Mouse (Mus musculus) midbrain, embryonic 16.5 days (tissue): ENCODE results near the gene Dnajc15. TPM values are rescaled to one million over a fixed set of nuclear protein-coding genes. Genes with fewer than 3 reads are reported as not detected.

Experiments used
- ATAC-seq: fragments of 200-750 bp; cut with Nextera tagmentation; 2 replicates; pipeline ENCODE4 v1.8.0; 2017; ENCODE audit warnings: moderate TSS enrichment
- H3K27ac ChIP-seq: fragments of 300-500 bp; sonication (generic); 2 replicates; pipeline ENCODE4 v1.5.1; 2014; ENCODE audit warnings: mild to moderate bottlenecking, low read length, mixed read lengths
- H3K27me3 ChIP-seq: fragments of 300-500 bp; sonication (generic); 2 replicates; pipeline ENCODE4 v1.6.1; 2014; ENCODE audit warnings: low read depth, low read length, mixed read lengths; ENCODE audit not compliant: control insufficient read depth, insufficient read depth
- H3K36me3 ChIP-seq: fragments of 300-500 bp; sonication (generic); 2 replicates; pipeline ENCODE4 v1.6.1; 2014; ENCODE audit warnings: mild to moderate bottlenecking, low read length, moderate library complexity, mixed read lengths; ENCODE audit not compliant: control insufficient read depth, insufficient read depth
- H3K4me1 ChIP-seq: fragments of 300-500 bp; sonication (generic); 2 replicates; pipeline ENCODE4 v1.6.1; 2014; ENCODE audit warnings: mild to moderate bottlenecking, low read length, mixed read lengths; ENCODE audit not compliant: control insufficient read depth, insufficient read depth
- H3K4me2 ChIP-seq: fragments of 300-500 bp; sonication (generic); 2 replicates; pipeline ENCODE4 v1.6.1; 2014; ENCODE audit warnings: mild to moderate bottlenecking, low read length, mixed read lengths
- H3K4me3 ChIP-seq: fragments of 300-500 bp; sonication (generic); 2 replicates; pipeline ENCODE4 v1.5.1; 2014; ENCODE audit warnings: low read depth, mild to moderate bottlenecking, low read length, moderate library complexity, mixed read lengths
- H3K9ac ChIP-seq: fragments of 300-500 bp; sonication (generic); 2 replicates; pipeline ENCODE4 v1.6.1; 2014; ENCODE audit warnings: low read depth, low read length, mixed read lengths
- H3K9me3 ChIP-seq: fragments of 300-500 bp; sonication (generic); replicated peaks from 2 replicates; pipeline ENCODE4 v1.6.1; 2014; ENCODE audit warnings: mild to moderate bottlenecking, low read length, mixed read lengths; ENCODE audit not compliant: control insufficient read depth, poor library complexity, severe bottlenecking
- WGBS: fragments of 180-500 bp; shearing (Covaris S2); extraction: QIAGEN DNeasy Blood & Tissue Kit; methylation state at CpG from one replicate; pipeline ENCODE4 v1.1.7; 2014; 5-methylcytosine and 5-hydroxymethylcytosine counted together
- polyA plus RNA-seq: library from polyadenylated mRNA; unstranded; fragments of >200 nt; fragmentation: Nextera tagmentation; extraction: Ambion mirVana; gene quantifications from 2 replicates; pipeline ENCODE4 v1.2.1, GENCODE M21; 2015

Dnajc15 gene
- polyA plus RNA-seq, 1 experiment from 2014 or later, result 90.1 TPM

DNA sequence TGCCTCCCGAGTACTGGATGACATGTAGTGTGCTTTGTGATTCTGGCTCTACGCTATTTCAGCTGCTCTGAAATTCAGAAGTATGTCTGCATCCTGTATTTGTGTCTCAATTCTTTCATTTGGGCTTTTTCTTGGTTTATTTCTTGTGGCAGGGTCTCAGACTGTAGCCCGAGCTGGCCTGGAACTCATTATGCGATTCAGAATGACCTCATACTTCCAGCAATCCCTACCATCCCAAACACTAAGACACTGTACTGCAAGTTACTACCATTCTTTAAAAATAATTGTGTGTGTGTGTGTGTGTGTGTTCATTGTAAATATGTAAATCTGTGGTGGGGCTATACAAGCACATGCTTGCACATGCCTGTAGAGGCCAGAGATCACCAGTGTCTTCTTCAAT is 78.4 kb downstream of the Dnajc15 start:
- Histone ChIP-seq H3K4me3 (no peak overlapping the region), H3K4me2 (no peak overlapping the region), H3K9me3 (no peaks in the 10 kb centered on the region), H3K9ac (no peak overlapping the region), H3K27ac (no peak overlapping the region), H3K27me3 (no peaks in the 10 kb centered on the region), H3K36me3 (no peaks in the 10 kb centered on the region), H3K4me1 (peaks cover 4% of the 10 kb centered on the region)
- WGBS, result 90% methylated on average over 4 of the region's 4 CpGs
- ATAC-seq, result no peak

DNA sequence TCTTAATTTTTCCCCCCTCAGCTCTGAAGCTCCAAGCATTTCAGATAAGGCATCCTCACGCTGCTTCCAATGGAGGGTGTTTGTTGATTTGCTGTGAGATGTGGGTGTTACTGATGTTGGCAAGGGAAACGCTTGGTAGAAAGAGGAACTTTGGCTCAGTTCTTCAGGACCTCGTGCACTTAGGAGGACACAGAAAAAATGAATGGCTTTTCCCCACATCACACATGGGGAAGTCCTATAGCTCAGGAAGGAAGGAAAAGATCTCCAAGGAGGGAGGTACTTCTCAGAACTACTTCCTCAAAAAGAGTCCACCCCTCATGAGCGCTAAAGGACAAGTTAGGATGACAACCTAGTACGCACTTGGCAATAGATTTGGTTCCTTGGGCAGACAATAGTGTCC is 79.7 kb downstream of the Dnajc15 start:
- Histone ChIP-seq H3K27ac (no peak overlapping the region), H3K4me2 (no peak overlapping the region), H3K9me3 (no peaks in the 10 kb centered on the region), H3K4me1 (no peaks in the 10 kb centered on the region), H3K36me3 (no peaks in the 10 kb centered on the region), H3K27me3 (no peaks in the 10 kb centered on the region), H3K9ac (no peak overlapping the region), H3K4me3 (no peak overlapping the region)
- ATAC-seq, result no peak
- WGBS, result 92% methylated on average over 5 of the region's 5 CpGs

DNA sequence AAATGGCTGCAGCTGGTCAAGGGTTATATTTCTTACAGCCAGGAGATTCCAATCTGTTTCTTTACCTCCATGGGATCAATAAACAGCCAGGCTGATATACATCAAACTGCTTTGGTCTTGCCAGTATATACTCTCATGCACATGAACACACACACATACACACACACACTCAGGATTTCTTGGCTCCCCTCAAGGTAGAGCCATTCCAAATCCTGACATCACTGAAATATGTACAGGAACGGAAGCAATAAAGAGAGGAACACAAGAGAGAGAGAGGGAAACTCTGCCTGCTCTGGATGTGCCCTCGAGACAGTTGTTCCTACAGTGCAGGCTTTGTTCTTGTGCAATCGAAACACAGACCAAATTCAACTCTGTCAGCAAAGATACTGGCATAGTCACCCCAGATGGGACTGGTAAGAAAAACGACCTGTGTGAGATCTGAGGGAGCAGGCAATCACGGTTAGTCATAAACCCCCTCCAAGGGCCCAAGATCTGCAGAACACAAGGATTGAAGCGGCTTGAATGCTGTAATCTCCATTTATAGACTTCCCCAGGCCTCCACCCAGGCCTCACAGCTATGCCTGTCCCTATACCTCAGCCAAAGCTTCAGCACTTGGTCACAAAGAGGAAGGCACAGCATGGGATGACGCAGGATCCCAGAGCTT is 80.5 kb downstream of the Dnajc15 start:
- ATAC-seq, result no peak
- H3K9ac ChIP-seq, result no peak overlapping the region
- no peak overlapping the region for H3K27ac ChIP-seq
- H3K4me2 ChIP-seq, result no peak overlapping the region
- 59% methylated on average over 7 of the region's 7 CpGs for WGBS
- H3K4me1 ChIP-seq, result no peaks in the 10 kb centered on the region
- H3K27me3 ChIP-seq, result no peaks in the 10 kb centered on the region
- no peaks in the 10 kb centered on the region for H3K9me3 ChIP-seq
- H3K4me3 ChIP-seq, result no peak overlapping the region
- no peaks in the 10 kb centered on the region for H3K36me3 ChIP-seq

DNA sequence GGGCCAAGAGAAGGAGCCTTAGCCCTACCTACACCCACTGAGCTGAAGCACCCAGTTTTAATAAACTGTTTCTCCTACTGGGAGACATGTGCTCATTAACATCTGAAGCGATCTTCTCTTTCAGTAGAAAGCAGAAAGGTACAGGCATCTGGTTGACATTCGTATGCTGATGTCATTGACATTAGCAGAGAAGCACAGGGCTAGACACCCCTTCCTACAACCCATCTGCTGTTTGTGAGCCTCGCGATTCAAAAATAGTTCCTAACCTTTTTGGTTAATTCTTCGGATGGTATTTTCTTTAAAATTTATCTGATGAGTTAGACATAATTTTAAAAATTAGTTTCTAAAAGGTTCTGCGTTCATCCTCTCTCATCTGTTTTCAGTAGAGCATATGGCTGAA is 81.9 kb downstream of the Dnajc15 start:
- 95% methylated on average over 6 of the region's 6 CpGs for WGBS
- Histone ChIP-seq H3K27ac (no peak overlapping the region), H3K36me3 (no peaks in the 10 kb centered on the region), H3K9ac (no peak overlapping the region), H3K4me2 (no peak overlapping the region), H3K4me1 (no peaks in the 10 kb centered on the region), H3K4me3 (no peak overlapping the region), H3K9me3 (no peaks in the 10 kb centered on the region), H3K27me3 (no peaks in the 10 kb centered on the region)
- ATAC-seq, result no peak

DNA sequence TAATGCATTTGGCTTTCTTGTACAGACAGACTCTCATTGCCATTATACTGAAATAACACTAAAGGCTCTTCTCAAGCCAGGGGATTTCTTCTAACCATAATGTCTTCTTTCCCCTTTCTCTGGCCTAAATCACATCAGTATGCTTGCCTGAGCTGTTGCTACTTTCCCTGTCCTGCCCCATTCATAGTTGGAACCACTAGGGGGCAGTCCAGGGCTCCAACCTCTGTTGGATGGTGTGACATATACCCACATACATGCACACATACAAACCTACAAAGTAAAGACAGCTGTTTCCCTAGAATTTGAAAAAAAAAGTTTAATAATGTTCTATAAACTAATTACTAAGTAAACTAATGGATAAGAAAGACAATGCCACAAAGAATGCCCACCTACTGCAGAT is 91.7 kb downstream of the Dnajc15 start:
- Histone ChIP-seq H3K4me1 (no peaks in the 10 kb centered on the region), H3K9me3 (0 out of 2 replicates have a peak, but pooled peaks cover 4% of the 10 kb centered on the region), H3K27ac (no peak overlapping the region), H3K4me3 (no peak overlapping the region), H3K4me2 (no peak overlapping the region), H3K9ac (no peak overlapping the region), H3K36me3 (no peaks in the 10 kb centered on the region), H3K27me3 (no peaks in the 10 kb centered on the region)
- no peak for ATAC-seq

DNA sequence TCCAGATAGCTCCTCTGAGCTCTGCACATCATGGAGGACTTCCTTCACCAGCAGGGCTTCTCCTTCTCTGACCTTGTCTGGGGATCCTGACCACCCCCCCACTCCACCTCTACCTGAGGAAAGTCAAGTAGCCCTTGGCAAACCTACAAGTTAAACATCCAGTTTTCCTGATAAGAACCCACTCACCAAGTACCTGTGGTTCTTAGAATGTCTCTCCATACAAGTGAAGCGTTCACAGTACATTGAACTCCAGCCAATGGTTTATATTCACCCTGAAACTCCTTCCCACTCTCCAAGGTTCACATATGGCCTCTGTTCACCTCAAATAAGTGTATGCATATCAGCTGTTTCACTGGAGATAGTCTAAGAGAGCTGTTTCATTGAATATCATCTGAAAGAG is 97.6 kb downstream of the Dnajc15 start:
- Histone ChIP-seq H3K4me2 (no peak overlapping the region), H3K9me3 (0 out of 2 replicates have a peak, but pooled peaks cover 1% of the 10 kb centered on the region), H3K27ac (no peak overlapping the region), H3K27me3 (no peaks in the 10 kb centered on the region), H3K36me3 (no peaks in the 10 kb centered on the region), H3K4me1 (peaks cover 3% of the 10 kb centered on the region; the same call in 1 of the 2 replicates), H3K9ac (no peak overlapping the region), H3K4me3 (no peak overlapping the region)
- WGBS, result 93% methylated on average over 1 of the region's 1 CpGs
- no peak for ATAC-seq

DNA sequence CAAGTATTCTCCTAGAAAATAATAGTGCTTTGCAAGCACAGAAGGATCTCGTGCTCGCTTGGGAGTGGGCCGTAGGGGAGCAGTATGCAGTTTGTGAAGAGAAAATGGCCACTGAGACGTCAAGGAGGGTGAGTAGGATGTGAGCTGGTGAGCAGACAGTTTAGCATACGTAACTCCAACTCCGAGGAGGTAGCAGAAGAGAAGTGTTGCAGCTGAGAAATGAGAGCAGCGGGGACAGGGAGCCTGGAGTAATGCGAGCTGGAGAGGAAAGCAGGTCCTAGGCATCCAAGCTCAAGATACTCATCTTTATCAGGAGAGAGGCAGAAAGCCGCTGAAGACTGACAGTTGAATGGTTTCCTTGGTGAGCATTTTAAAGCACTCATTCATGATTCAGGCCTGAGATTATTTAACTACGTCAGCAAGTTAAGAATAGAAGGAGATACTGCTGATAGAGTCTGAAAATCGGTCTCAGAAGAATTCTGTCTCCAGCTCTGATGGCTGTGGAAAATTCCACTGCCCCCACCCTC is 98.9 kb downstream of the Dnajc15 start:
- Histone ChIP-seq H3K4me1 (peaks cover 3% of the 10 kb centered on the region; the same call in 1 of the 2 replicates), H3K27me3 (no peaks in the 10 kb centered on the region), H3K27ac (0 out of 2 replicates have a peak overlapping the region, but pooled peaks have one; percentile 2), H3K36me3 (no peaks in the 10 kb centered on the region), H3K4me2 (no peak overlapping the region), H3K9me3 (no peaks in the 10 kb centered on the region), H3K4me3 (no peak overlapping the region), H3K9ac (no peak overlapping the region)
- no peak for ATAC-seq
- WGBS, result 59% methylated on average over 11 of the region's 11 CpGs

DNA sequence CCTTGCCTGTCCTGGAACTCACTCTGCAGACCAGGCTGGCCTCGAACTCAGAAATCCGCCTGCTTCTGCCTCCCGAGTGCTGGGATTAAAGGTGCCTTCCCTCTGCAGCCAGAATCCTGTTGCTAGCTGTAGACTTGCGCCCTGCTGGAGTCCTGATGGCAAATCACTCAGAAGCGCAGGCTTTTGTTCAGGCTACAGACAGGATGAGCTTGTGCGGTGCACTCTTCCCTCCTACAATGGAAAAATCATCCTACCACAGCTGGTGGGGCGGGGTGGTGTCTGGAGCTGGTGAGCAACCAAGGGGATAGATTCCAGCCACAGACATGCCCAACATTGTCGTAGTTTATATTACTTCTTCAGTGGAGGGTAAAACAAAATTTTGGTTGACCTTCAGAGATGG is 101.6 kb downstream of the Dnajc15 start:
- ATAC-seq, result no peak
- Histone ChIP-seq H3K27me3 (no peaks in the 10 kb centered on the region), H3K9me3 (no peaks in the 10 kb centered on the region), H3K9ac (no peak overlapping the region), H3K4me3 (no peak overlapping the region), H3K27ac (no peak overlapping the region), H3K4me1 (peaks cover 3% of the 10 kb centered on the region; the same call in 1 of the 2 replicates), H3K4me2 (no peak overlapping the region), H3K36me3 (no peaks in the 10 kb centered on the region)
- 80% methylated on average over 8 of the region's 8 CpGs for WGBS

DNA sequence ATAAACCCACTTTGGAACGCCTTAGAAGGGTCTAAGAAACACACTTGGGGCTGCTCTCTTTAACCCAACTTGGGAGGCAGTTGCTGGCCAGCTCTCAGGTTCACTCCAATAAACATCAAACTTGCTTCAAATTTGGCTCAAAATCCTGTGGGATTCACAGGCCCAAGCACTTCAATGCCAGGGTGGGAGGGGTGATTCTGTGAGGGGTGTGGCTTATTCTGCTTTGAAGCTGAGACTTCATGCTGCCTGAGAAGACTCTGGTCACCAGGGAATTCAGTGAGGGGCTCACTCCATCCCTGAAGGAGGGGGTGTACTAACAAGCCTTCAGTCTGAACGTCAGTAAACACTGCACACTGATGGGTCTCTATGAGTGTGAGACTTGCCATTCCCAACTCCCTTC is 103.3 kb downstream of the Dnajc15 start:
- ATAC-seq, result no peak
- WGBS, result 78% methylated on average over 2 of the region's 2 CpGs
- Histone ChIP-seq H3K4me2 (no peak overlapping the region), H3K4me1 (peaks cover under 1% of the 10 kb centered on the region; the same call in 1 of the 2 replicates), H3K9ac (no peak overlapping the region), H3K4me3 (no peak overlapping the region), H3K27ac (no peak overlapping the region), H3K27me3 (no peaks in the 10 kb centered on the region), H3K9me3 (no peaks in the 10 kb centered on the region), H3K36me3 (no peaks in the 10 kb centered on the region)
